Mouse (Mus musculus): ENCODE results near the gene Gm47985.

- no peak for TF ChIP-seq CTCF (IDR thresholded peaks at IDR 0.05; ENCODE audit: control insufficient read depth, insufficient read depth, insufficient replicate concordance, low read depth, low read length)
- no peak for TF ChIP-seq POLR2A (IDR thresholded peaks at IDR 0.05; ENCODE audit: control insufficient read depth, low read depth, low read length)
These were observed 4.4 kb upstream of the Gm47985 start for GRCm38 (mm10) chr1:151177937-151178271.
